27 mouse cellular contexts compared by ENCODE assay signal in genomic region chr1:131421113-131421512, GRCm38 (mm10).
DNase-seq lines count a peak whose midpoint lies in the region; ATAC-seq and TF ChIP-seq lines count a peak whose summit lies in the region.
"Had no signal": no experiment of that assay in that cellular context is flagged by ENCODE, and none has a peak within 500 bp of the region (broad histone marks: within the 10 kb centered on the region; RNA-seq: fewer than 3 reads in every experiment).

No protein-coding gene starts in this region.

- TF ChIP-seq CTCF in layer of hippocampus, adult 2 months (conservative IDR thresholded peaks at IDR 0.05) = no peak
- no peak for TF ChIP-seq CTCF in lung, adult 2 months (IDR thresholded peaks at IDR 0.05; ENCODE audit: insufficient read depth, low read length)

- no peaks in the 10 kb centered on the region; the same call in 1 of the 2 replicates for H3K36me3 ChIP-seq in heart, embryonic 14.5 days (ENCODE audit: control insufficient read depth, insufficient read depth, low read length)
- H3K36me3 ChIP-seq: embryonic facial prominence, embryonic 13.5 days; forebrain, embryonic 10.5 days; forebrain, embryonic 15.5 days; hindbrain, embryonic 13.5 days; neural tube, embryonic 12.5 days had no signal

- DNase-seq in heart, adult 8-10 months (ENCODE audit: low spot score) = no peak
- no peak for DNase-seq in layer of hippocampus, adult 2 months (ENCODE audit: low spot score in 2 of 2)
- no peak for DNase-seq in layer of hippocampus, adult 11-12 months (ENCODE audit: low spot score)
- DNase-seq in lung, postnatal 36 days = peak; percentile 28
- no peak for DNase-seq in lung, adult 2 months
- no peak for DNase-seq in right cerebral cortex, postnatal 4 days
- DNase-seq: adrenal gland, postnatal 25 days; B cell, adult 2 months; cerebellum, adult 18-20 months; gastrocnemius, postnatal 25 days; heart, adult 11 months; kidney, adult 11 months; kidney, postnatal 14 days; left cerebral cortex, postnatal 4 days; lung, embryonic 14.5 days; right cerebral cortex, adult 18-20 months; thymus, adult 18-20 months; thymus, postnatal 25 days had no signal

- H3K9ac ChIP-seq in heart, embryonic 14.5 days (ENCODE audit: low read length) = no peak overlapping the region
- H3K9ac ChIP-seq: embryonic facial prominence, embryonic 13.5 days; forebrain, embryonic 15.5 days; hindbrain, embryonic 13.5 days; liver, embryonic 14.5 days; lung, embryonic 14.5 days; neural tube, embryonic 12.5 days had no signal

- no peaks in the 10 kb centered on the region for H3K9me3 ChIP-seq in heart, embryonic 14.5 days (ENCODE audit: control insufficient read depth, low read length)
- H3K9me3 ChIP-seq: embryonic facial prominence, embryonic 13.5 days; forebrain, embryonic 10.5 days; forebrain, embryonic 15.5 days; hindbrain, embryonic 13.5 days; neural tube, embryonic 12.5 days had no signal

- peak overlapping the region in 1 of 2 experiments; percentile 63; a peak in 3 of 4 replicates for H3K27ac ChIP-seq in heart, embryonic 14.5 days (replicated peaks in 1 of 2; ENCODE audit: control insufficient read depth in 1 of 2, insufficient read depth in 1 of 2, low read depth in 2 of 2, low read length in 2 of 2)
- H3K27ac ChIP-seq in layer of hippocampus, adult 2 months = peak overlapping the region; percentile 16; the same call in 1 of the 2 replicates
- H3K27ac ChIP-seq: embryonic facial prominence, embryonic 13.5 days; forebrain, embryonic 10.5 days; forebrain, embryonic 15.5 days; hindbrain, embryonic 13.5 days; liver, embryonic 14.5 days; neural tube, embryonic 12.5 days; stomach, postnatal 0 days had no signal

- ATAC-seq in heart, embryonic 14.5 days (ENCODE audit: insufficient number of reproducible peaks, insufficient read depth, low FRiP score, low read depth) = no peak
- ATAC-seq: forebrain, embryonic 15.5 days; midbrain, embryonic 16.5 days had no signal

- peak overlapping the region; percentile 36 for H3K4me2 ChIP-seq in heart, embryonic 14.5 days (ENCODE audit: low read length)
- H3K4me2 ChIP-seq: embryonic facial prominence, embryonic 13.5 days; forebrain, embryonic 15.5 days; hindbrain, embryonic 13.5 days; lung, embryonic 14.5 days; neural tube, embryonic 12.5 days had no signal

- no peak overlapping the region for H3K4me3 ChIP-seq in heart, embryonic 14.5 days (ENCODE audit: control insufficient read depth in 1 of 2, insufficient read depth in 1 of 2, low read depth in 1 of 2, low read length in 2 of 2)
- H3K4me3 ChIP-seq in layer of hippocampus, adult 2 months = no peak overlapping the region
- no peak overlapping the region for H3K4me3 ChIP-seq in lung, adult 2 months (replicated peaks; ENCODE audit: extremely low read depth, low read depth, low read length)
- H3K4me3 ChIP-seq: embryonic facial prominence, embryonic 13.5 days; forebrain, embryonic 10.5 days; forebrain, embryonic 15.5 days; hindbrain, embryonic 13.5 days; neural tube, embryonic 12.5 days had no signal

- H3K27me3 ChIP-seq in heart, embryonic 14.5 days (ENCODE audit: control insufficient read depth, insufficient read depth, low read length) = no peaks in the 10 kb centered on the region
- H3K27me3 ChIP-seq: embryonic facial prominence, embryonic 13.5 days; forebrain, embryonic 15.5 days; hindbrain, embryonic 13.5 days; neural tube, embryonic 12.5 days had no signal

- no peak for TF ChIP-seq POLR2A in lung, adult 2 months (IDR thresholded peaks at IDR 0.05; ENCODE audit: borderline replicate concordance, extremely low read depth, low read depth, low read length)

- H3K4me1 ChIP-seq in heart, embryonic 14.5 days (ENCODE audit: control insufficient read depth in 2 of 2, insufficient read depth in 2 of 2, low read length in 2 of 2) = peaks cover 12 to 69% of the 10 kb centered on the region in 2 experiments
- peaks cover 8% of the 10 kb centered on the region for H3K4me1 ChIP-seq in lung, adult 2 months (ENCODE audit: control insufficient read depth, insufficient read depth, low read length)
- H3K4me1 ChIP-seq: neural tube, embryonic 12.5 days had no signal
